Mouse (Mus musculus) ES-E14 (cell line): ENCODE results near the gene Dcp1a. TPM values are rescaled to one million over a fixed set of nuclear protein-coding genes. Genes with fewer than 3 reads are reported as not detected.

ENCODE experiments used
- DNase-seq: peaks from one replicate; pipeline ENCODE4 v3.0.0-alpha.2; 2013; ENCODE audit warnings: low read depth, low spot score
- H3K27ac ChIP-seq: 2 replicates; pipeline ENCODE4 v1.5.1; 2012; ENCODE audit warnings: low read depth, mild to moderate bottlenecking, low read length, moderate library complexity, mixed read lengths; ENCODE audit not compliant: poor library complexity, insufficient read depth, severe bottlenecking
- H3K36me3 ChIP-seq: 2 replicates; pipeline ENCODE4 v1.6.1; 2012; ENCODE audit warnings: mild to moderate bottlenecking, low read length, moderate library complexity, mixed read lengths; ENCODE audit not compliant: control insufficient read depth, poor library complexity, insufficient read depth, severe bottlenecking
- H3K4me1 ChIP-seq, 2 experiments: fragments of 150-350 bp in 1 of 2; sonication (generic) in 1 of 2; 2 replicates each; pipeline ENCODE4 v1.6.1; 2012; ENCODE audit warnings: low read length in 2 of 2, mild to moderate bottlenecking in 1 of 2, mixed read lengths in 1 of 2; ENCODE audit not compliant: control insufficient read depth in 2 of 2, insufficient read depth in 2 of 2, poor library complexity in 1 of 2
- H3K4me3 ChIP-seq, 2 experiments: fragments of 150-350 bp in 1 of 2; sonication (generic) in 1 of 2; 2 replicates each; pipeline ENCODE4 v1.5.1; 2012; ENCODE audit warnings: low read length in 2 of 2, low read depth in 1 of 2, mild to moderate bottlenecking in 1 of 2, mixed read lengths in 1 of 2; ENCODE audit not compliant: insufficient read depth in 1 of 2, poor library complexity in 1 of 2, severe bottlenecking in 1 of 2
- H3K9ac ChIP-seq: 2 replicates; pipeline ENCODE4 v1.6.1; 2012; ENCODE audit warnings: low read depth, mild to moderate bottlenecking, low read length, mixed read lengths; ENCODE audit not compliant: poor library complexity, insufficient read depth, severe bottlenecking
- H3K9me3 ChIP-seq: fragments of 150-350 bp; sonication (generic); 2 replicates; pipeline ENCODE4 v1.6.1; 2012; ENCODE audit warnings: low read depth, mild to moderate bottlenecking, low read length; ENCODE audit not compliant: control insufficient read depth, insufficient read depth
- CHD2 ChIP-seq: IDR thresholded peaks from 2 replicates; pipeline ENCODE4 v1.6.1; 2014; ENCODE audit warnings: mild to moderate bottlenecking, low read depth, low read length, inconsistent platforms
- HCFC1 ChIP-seq: IDR thresholded peaks from 2 replicates; pipeline ENCODE4 v1.6.1; 2012; ENCODE audit warnings: low read length, inconsistent platforms, borderline replicate concordance; ENCODE audit not compliant: insufficient read depth
- MAFK ChIP-seq: IDR thresholded peaks from 2 replicates; pipeline ENCODE4 v1.6.1; 2014; ENCODE audit warnings: mild to moderate bottlenecking, low read depth, low read length, inconsistent platforms; ENCODE audit not compliant: insufficient read depth
- ZC3H11A ChIP-seq: IDR thresholded peaks from 2 replicates; pipeline ENCODE4 v1.6.1; 2012; ENCODE audit warnings: low read depth, mild to moderate bottlenecking, inconsistent platforms, low read length, borderline replicate concordance
- ZNF384 ChIP-seq: IDR thresholded peaks from 2 replicates; pipeline ENCODE4 v1.6.1; 2012; ENCODE audit warnings: low read depth, low read length, inconsistent platforms
- in situ Hi-C, 2 experiments: fragments of 600-800 bp; cut with MboI; formaldehyde crosslinking; loops; one replicate each; pipeline ENCODE4 v1.15.1; 2025; ENCODE audit warnings: low sequenced_read_pairs in 2 of 2, inconsistent platforms in 1 of 2; ENCODE audit not compliant: unreplicated experiment in 2 of 2
- total RNA-seq: library from RNA; depleted of rRNA; stranded (reverse); fragments of 300-350 nt; gene quantifications from 2 replicates; pipeline ENCODE4 v1.2.3, GENCODE M21; 2012; rRNA removed

Dcp1a gene
- total RNA-seq, 1 experiment, result 27.8 TPM

DNA sequence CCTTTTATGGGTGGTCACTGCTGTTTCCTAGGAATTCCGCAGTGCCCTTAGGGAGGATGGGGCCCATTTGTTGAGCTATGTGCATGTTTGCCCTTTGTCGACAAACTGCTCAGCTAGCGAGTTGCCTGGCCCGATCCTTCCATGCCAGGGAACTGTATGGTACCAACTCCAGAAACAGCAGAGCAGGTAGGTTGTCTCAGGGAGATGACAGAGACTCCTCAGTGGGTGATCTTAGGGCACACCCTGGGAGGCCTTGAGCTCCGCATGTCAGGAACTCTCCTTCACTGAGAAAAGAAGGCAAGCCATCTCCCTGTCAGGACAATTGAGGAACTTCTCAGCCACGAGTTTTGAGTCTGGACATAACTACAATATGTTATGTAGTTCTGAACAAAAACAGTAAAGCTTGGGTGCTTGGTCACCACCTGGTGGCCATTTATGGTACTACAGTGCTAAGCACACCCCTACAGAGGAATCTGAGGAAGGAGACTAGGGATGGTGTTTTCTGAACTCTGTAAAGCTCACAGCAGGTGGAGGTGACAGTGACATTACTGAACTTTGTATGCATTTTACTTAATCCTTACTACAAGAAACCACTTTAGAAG lies 94.7 kb downstream of the Dcp1a start:
- in situ Hi-C loops, result no loop called here
- Histone ChIP-seq H3K9me3 (no peaks in the 10 kb centered on the region), H3K9ac (no peak overlapping the region), H3K4me1 (peaks cover 0 to 19% of the 10 kb centered on the region in 2 experiments; a peak in 2 of 4 replicates), H3K27ac (no peak overlapping the region), H3K36me3 (peaks cover 61% of the 10 kb centered on the region), H3K4me3 (no peak overlapping the region)
- DNase-seq, result peak; percentile 68
- TF ChIP-seq CHD2 (no peak), ZC3H11A (peak; percentile 51; the same call in 1 of the 2 replicates)

GRCm38 (mm10) chr14:30575791-30576190 lies 96.5 kb downstream of the Dcp1a start:
- DNase-seq, result no peak
- Histone ChIP-seq H3K9me3 (no peaks in the 10 kb centered on the region), H3K9ac (peak overlapping the region; percentile 44), H3K27ac (peak overlapping the region; percentile 34; the same call in 1 of the 2 replicates), H3K4me1 (peaks cover 0 to 20% of the 10 kb centered on the region in 2 experiments; a peak in 3 of 4 replicates), H3K36me3 (peaks cover 47% of the 10 kb centered on the region), H3K4me3 (no peak overlapping the region)
- in situ Hi-C loops, result no loop called here
- TF ChIP-seq CHD2, result no peak
- TF ChIP-seq MAFK, result no peak
- no peak for TF ChIP-seq HCFC1
- no peak for TF ChIP-seq ZC3H11A
- TF ChIP-seq ZNF384, result no peak

DNA sequence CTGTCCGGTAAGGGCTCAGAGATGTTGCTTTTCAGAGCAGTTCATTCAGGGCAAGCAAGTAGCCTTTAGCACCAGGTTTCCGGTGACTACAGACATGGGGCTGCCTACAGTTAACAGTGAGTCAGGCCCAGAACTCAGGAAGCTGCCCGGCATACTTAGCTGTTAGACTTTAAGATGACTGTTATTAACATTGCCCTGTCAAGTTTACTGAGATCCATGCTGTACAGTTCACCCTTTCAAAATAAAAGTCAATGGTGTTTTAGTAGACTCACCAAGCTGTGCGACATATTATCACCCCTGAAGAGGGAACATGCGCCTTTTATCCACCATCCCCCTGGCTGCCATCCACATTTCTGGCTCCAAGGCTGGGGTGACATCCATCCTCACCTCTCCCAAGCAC lies 96.9 kb downstream of the Dcp1a start:
- in situ Hi-C loops, result no loop called here
- Histone ChIP-seq H3K4me3 (no peak overlapping the region), H3K36me3 (peaks cover 43% of the 10 kb centered on the region), H3K9me3 (no peaks in the 10 kb centered on the region), H3K27ac (no peak overlapping the region), H3K9ac (peak overlapping the region; percentile 55), H3K4me1 (peaks cover 0 to 24% of the 10 kb centered on the region in 2 experiments; a peak in 3 of 4 replicates)
- DNase-seq, result no peak
- TF ChIP-seq ZNF384, result no peak
- no peak for TF ChIP-seq CHD2
- TF ChIP-seq MAFK, result no peak
- no peak for TF ChIP-seq HCFC1
- TF ChIP-seq ZC3H11A, result no peak

Other genes with a start within 250 kb of the Dcp1a start
- 0.32 and 0.36 TPM in 2 replicates for gene Cacna1d, start 11.9 kb downstream of the Dcp1a start, total RNA-seq
- gene Tkt, start 68.8 kb downstream of the Dcp1a start, total RNA-seq, result 740 and 1,077 TPM in 2 replicates
- 43.8 and 60.3 TPM in 2 replicates for gene Prkcd, start 146.7 kb downstream of the Dcp1a start, total RNA-seq
- 15.7 and 22.4 TPM in 2 replicates for gene Rft1, start 174.8 kb downstream of the Dcp1a start, total RNA-seq
- gene Sfmbt1, start 235.3 kb downstream of the Dcp1a start, total RNA-seq, result 5.6 and 7.0 TPM in 2 replicates